Mouse (Mus musculus): ENCODE results near the gene Mmrn2. TPM values are rescaled to one million over a fixed set of nuclear protein-coding genes. Genes with fewer than 3 reads are reported as not detected.
"Not testable (repeated sequence)": the region's sequence is repeated elsewhere in the genome, so short reads cannot be mapped to it uniquely, and the experiment has no call there.

Mmrn2 gene
- polyA plus RNA-seq, 1 experiment from 2014 or later = 6.4 TPM

- 75% methylated on average over 15 of the region's 15 CpGs for WGBS
Measured at GRCm38 (mm10) chr14:34364254-34365146, 10.8 kb upstream of the Mmrn2 start.

GRCm38 (mm10) chr14:34365147-34365507 lies 10.1 kb upstream of the Mmrn2 start:
- no peak overlapping the region for H3K27ac ChIP-seq (replicated peaks)
- H3K9me3 ChIP-seq = no peaks in the 10 kb centered on the region
- peaks cover 14% of the 10 kb centered on the region for H3K4me1 ChIP-seq
- H3K36me3 ChIP-seq (replicated peaks) = no peaks in the 10 kb centered on the region
- WGBS = 88% methylated on average over 2 of the region's 2 CpGs
- no peak for DNase-seq (ENCODE audit: low spot score)
- H3K27me3 ChIP-seq (replicated peaks; ENCODE audit: low read depth, poor library complexity, severe bottlenecking) = peaks cover 40% of the 10 kb centered on the region
- H3K4me3 ChIP-seq = no peak overlapping the region

More at GRCm38 (mm10) chr14:34364254-34365146, 10.8 kb upstream of the Mmrn2 start:
- not testable (repeated sequence) for H3K36me3 ChIP-seq (replicated peaks); H3K27ac ChIP-seq (replicated peaks); DNase-seq (ENCODE audit: low spot score); H3K9me3 ChIP-seq
- Histone ChIP-seq H3K4me3 (peak overlapping the region; percentile 59), H3K27me3 (replicated peaks; ENCODE audit: low read depth, poor library complexity, severe bottlenecking) (peaks cover 40% of the 10 kb centered on the region), H3K4me1 (peaks cover 14% of the 10 kb centered on the region)

GRCm38 (mm10) chr14:34370203-34370602 lies 5.1 kb upstream of the Mmrn2 start:
- Histone ChIP-seq H3K9me3 (no peaks in the 10 kb centered on the region), H3K27ac (replicated peaks) (no peak overlapping the region)
- 59% methylated on average over 3 of the region's 3 CpGs for WGBS

GRCm38 (mm10) chr14:34370921-34371320 lies 4.3 kb upstream of the Mmrn2 start:
- Histone ChIP-seq H3K27me3 (replicated peaks; ENCODE audit: low read depth, poor library complexity, severe bottlenecking) (no peaks in the 10 kb centered on the region), H3K36me3 (replicated peaks) (no peaks in the 10 kb centered on the region), H3K9me3 (no peaks in the 10 kb centered on the region), H3K4me3 (no peak overlapping the region), H3K4me1 (peaks cover 23% of the 10 kb centered on the region), H3K27ac (replicated peaks) (no peak overlapping the region)
- WGBS = 85% methylated on average over 3 of the region's 3 CpGs
- no peak for DNase-seq (ENCODE audit: low spot score)

More at GRCm38 (mm10) chr14:34370203-34370602, 5.1 kb upstream of the Mmrn2 start:
- peaks cover 17% of the 10 kb centered on the region for H3K4me1 ChIP-seq
- H3K36me3 ChIP-seq (replicated peaks) = no peaks in the 10 kb centered on the region
- H3K27me3 ChIP-seq (replicated peaks; ENCODE audit: low read depth, poor library complexity, severe bottlenecking) = peaks cover under 1% of the 10 kb centered on the region; the same call in 1 of the 2 replicates
- DNase-seq (ENCODE audit: low spot score) = no peak
- no peak overlapping the region for H3K4me3 ChIP-seq

GRCm38 (mm10) chr14:34371763-34372162 lies 3.5 kb upstream of the Mmrn2 start:
- Histone ChIP-seq H3K27ac (replicated peaks) (no peak overlapping the region), H3K4me1 (peaks cover 30% of the 10 kb centered on the region), H3K4me3 (no peak overlapping the region), H3K27me3 (replicated peaks; ENCODE audit: low read depth, poor library complexity, severe bottlenecking) (no peaks in the 10 kb centered on the region), H3K9me3 (no peaks in the 10 kb centered on the region), H3K36me3 (replicated peaks) (no peaks in the 10 kb centered on the region)
- DNase-seq (ENCODE audit: low spot score) = no peak
- WGBS = 88% methylated on average over 2 of the region's 2 CpGs

GRCm38 (mm10) chr14:34372646-34373045 lies 2.6 kb upstream of the Mmrn2 start:
- Histone ChIP-seq H3K27ac (replicated peaks) (no peak overlapping the region), H3K36me3 (replicated peaks) (no peaks in the 10 kb centered on the region), H3K9me3 (no peaks in the 10 kb centered on the region), H3K27me3 (replicated peaks; ENCODE audit: low read depth, poor library complexity, severe bottlenecking) (no peaks in the 10 kb centered on the region), H3K4me1 (peaks cover 39% of the 10 kb centered on the region), H3K4me3 (no peak overlapping the region)
- DNase-seq (ENCODE audit: low spot score) = peak; percentile 49
- WGBS = 82% methylated on average over 6 of the region's 6 CpGs

GRCm38 (mm10) chr14:34373581-34373980 lies 1.7 kb upstream of the Mmrn2 start:
- 70% methylated on average over 6 of the region's 6 CpGs for WGBS
- no peaks in the 10 kb centered on the region for H3K36me3 ChIP-seq (replicated peaks)
- no peak for DNase-seq (ENCODE audit: low spot score)
- no peaks in the 10 kb centered on the region for H3K9me3 ChIP-seq
- H3K27ac ChIP-seq (replicated peaks) = no peak overlapping the region
- H3K27me3 ChIP-seq (replicated peaks; ENCODE audit: low read depth, poor library complexity, severe bottlenecking) = no peaks in the 10 kb centered on the region
- no peak overlapping the region for H3K4me3 ChIP-seq
- H3K4me1 ChIP-seq = peaks cover 48% of the 10 kb centered on the region

- peak within 1 kb of the TSS; percentile 72 for H3K27ac ChIP-seq (replicated peaks)
- no peaks in the 10 kb centered on the region for H3K27me3 ChIP-seq (replicated peaks; ENCODE audit: low read depth, poor library complexity, severe bottlenecking)
- peaks cover 56% of the 10 kb centered on the region for H3K4me1 ChIP-seq
- H3K36me3 ChIP-seq (replicated peaks) = no peaks in the 10 kb centered on the region
- peak within 1 kb of the TSS; percentile 14; the same call in 1 of the 2 replicates for H3K4me3 ChIP-seq
- no peak for DNase-seq (ENCODE audit: low spot score)
- WGBS = 72% methylated on average over 10 of the region's 10 CpGs
- no peaks in the 10 kb centered on the region for H3K9me3 ChIP-seq
Measured at GRCm38 (mm10) chr14:34374577-34374976, 688 bp upstream of the Mmrn2 start, which contains the start of gene Sncg. Gene Sncg (minus strand): TSS chr14:34374789.

- DNase-seq (ENCODE audit: low spot score) = peak; percentile 22
- no peaks in the 10 kb centered on the region for H3K27me3 ChIP-seq (replicated peaks; ENCODE audit: low read depth, poor library complexity, severe bottlenecking)
- 78% methylated on average over 5 of the region's 5 CpGs for WGBS
- peaks cover 56% of the 10 kb centered on the region for H3K4me1 ChIP-seq
- peak overlapping the region; percentile 14 for H3K4me3 ChIP-seq
- H3K9me3 ChIP-seq = no peaks in the 10 kb centered on the region
- H3K36me3 ChIP-seq (replicated peaks) = no peaks in the 10 kb centered on the region
- peak overlapping the region; percentile 72; the same call in 1 of the 2 replicates for H3K27ac ChIP-seq (replicated peaks)
Measured at GRCm38 (mm10) chr14:34375941-34376340, 676 bp downstream of the Mmrn2 start.

GRCm38 (mm10) chr14:34377121-34377520 lies 1.9 kb downstream of the Mmrn2 start:
- H3K36me3 ChIP-seq (replicated peaks) = no peaks in the 10 kb centered on the region
- 84% methylated on average over 4 of the region's 4 CpGs for WGBS
- peak overlapping the region; percentile 14 for H3K4me3 ChIP-seq
- no peaks in the 10 kb centered on the region for H3K9me3 ChIP-seq
- peak overlapping the region; percentile 72 for H3K27ac ChIP-seq (replicated peaks)
- H3K4me1 ChIP-seq = peaks cover 56% of the 10 kb centered on the region
- no peak for DNase-seq (ENCODE audit: low spot score)
- H3K27me3 ChIP-seq (replicated peaks; ENCODE audit: low read depth, poor library complexity, severe bottlenecking) = no peaks in the 10 kb centered on the region

- Histone ChIP-seq H3K27ac (replicated peaks) (peak overlapping the region; percentile 87), H3K27me3 (replicated peaks; ENCODE audit: low read depth, poor library complexity, severe bottlenecking) (no peaks in the 10 kb centered on the region), H3K4me3 (peak overlapping the region; percentile 36), H3K36me3 (replicated peaks) (no peaks in the 10 kb centered on the region), H3K9me3 (0 out of 2 replicates have a peak, but pooled peaks cover 2% of the 10 kb centered on the region), H3K4me1 (peaks cover 53% of the 10 kb centered on the region)
- DNase-seq (ENCODE audit: low spot score) = peak; percentile 79
- WGBS = 23% methylated on average over 11 of the region's 11 CpGs
Measured at GRCm38 (mm10) chr14:34378560-34379331, 3.5 kb downstream of the Mmrn2 start.

- no peaks in the 10 kb centered on the region for H3K36me3 ChIP-seq (replicated peaks)
- H3K4me1 ChIP-seq = peaks cover 12% of the 10 kb centered on the region
- DNase-seq (ENCODE audit: low spot score) = no peak
- no peak overlapping the region for H3K27ac ChIP-seq (replicated peaks)
- H3K9me3 ChIP-seq = 0 out of 2 replicates have a peak, but pooled peaks cover 2% of the 10 kb centered on the region
- H3K27me3 ChIP-seq (replicated peaks; ENCODE audit: low read depth, poor library complexity, severe bottlenecking) = no peaks in the 10 kb centered on the region
- no peak overlapping the region for H3K4me3 ChIP-seq
- 91% methylated on average over 9 of the region's 9 CpGs for WGBS
Measured at GRCm38 (mm10) chr14:34382921-34383704, 7.8 kb downstream of the Mmrn2 start.
